Mouse (Mus musculus) right cerebral cortex, postnatal 10 days (tissue): ENCODE measurements around the gene Pxk.
A peak's percentile ranks its signal among the peaks of the same experiment; 100 is the strongest.
"Not testable (repeated sequence)": the region's sequence is repeated elsewhere in the genome, so short reads cannot be mapped to it uniquely, and the experiment has no call there.

ENCODE experiments used
- DNase-seq, 2 experiments: peaks; one replicate each; pipeline ENCODE4 v3.0.0; 2021; ENCODE audit warnings: low spot score in 2 of 2

Pxk gene

GRCm38 (mm10) chr14:8101886-8102285 lies 3.9 kb downstream of the Pxk start:
- DNase-seq, result no peak

GRCm38 (mm10) chr14:8102676-8103075 lies 4.7 kb downstream of the Pxk start:
- no peak for DNase-seq

GRCm38 (mm10) chr14:8108047-8108446 lies 10.0 kb downstream of the Pxk start:
- no peak for DNase-seq

- no peak for DNase-seq
These were observed 11.0 kb downstream of the Pxk start for GRCm38 (mm10) chr14:8108976-8109375.

- DNase-seq, result no peak
These were observed 13.5 kb downstream of the Pxk start for GRCm38 (mm10) chr14:8111545-8111944.

GRCm38 (mm10) chr14:8112036-8112435 lies 14.0 kb downstream of the Pxk start:
- DNase-seq, result no peak

- no peak for DNase-seq
These were observed 15.6 kb downstream of the Pxk start for GRCm38 (mm10) chr14:8113616-8114015.

- no peak for DNase-seq
These were observed 16.3 kb downstream of the Pxk start for GRCm38 (mm10) chr14:8114306-8114705.

GRCm38 (mm10) chr14:8114756-8115155 lies 16.7 kb downstream of the Pxk start:
- DNase-seq, result no peak

- DNase-seq, result no peak
These were observed 17.8 kb downstream of the Pxk start for GRCm38 (mm10) chr14:8115772-8116171.

- DNase-seq, result no peak
These were observed 19.4 kb downstream of the Pxk start for GRCm38 (mm10) chr14:8117371-8117770.

- no peak for DNase-seq
These were observed 21.4 kb downstream of the Pxk start for GRCm38 (mm10) chr14:8119454-8119853.

GRCm38 (mm10) chr14:8119904-8120303 lies 21.9 kb downstream of the Pxk start:
- no peak for DNase-seq

- no peak for DNase-seq
These were observed 25.1 kb downstream of the Pxk start for GRCm38 (mm10) chr14:8123141-8123540.

GRCm38 (mm10) chr14:8123611-8124010 lies 25.6 kb downstream of the Pxk start:
- DNase-seq, result not testable (repeated sequence)

- no peak for DNase-seq
These were observed 26.3 kb downstream of the Pxk start for GRCm38 (mm10) chr14:8124046-8124881.

GRCm38 (mm10) chr14:8127971-8128370 lies 30.0 kb downstream of the Pxk start:
- DNase-seq, result no peak

GRCm38 (mm10) chr14:8132789-8133188 lies 34.8 kb downstream of the Pxk start:
- no peak for DNase-seq

- DNase-seq, result no peak
These were observed 36.2 kb downstream of the Pxk start for GRCm38 (mm10) chr14:8134234-8134633.

- peak in 1 of 2 experiments; percentile 59 for DNase-seq
These were observed 37.1 kb downstream of the Pxk start for GRCm38 (mm10) chr14:8135130-8135529.

GRCm38 (mm10) chr14:8139724-8140710 lies 42.0 kb downstream of the Pxk start:
- peak; percentile 43 to 44 for DNase-seq

GRCm38 (mm10) chr14:8141131-8141530 lies 43.1 kb downstream of the Pxk start:
- no peak for DNase-seq
